11 mouse cellular contexts compared by ENCODE assay signal in the genomic region with DNA sequence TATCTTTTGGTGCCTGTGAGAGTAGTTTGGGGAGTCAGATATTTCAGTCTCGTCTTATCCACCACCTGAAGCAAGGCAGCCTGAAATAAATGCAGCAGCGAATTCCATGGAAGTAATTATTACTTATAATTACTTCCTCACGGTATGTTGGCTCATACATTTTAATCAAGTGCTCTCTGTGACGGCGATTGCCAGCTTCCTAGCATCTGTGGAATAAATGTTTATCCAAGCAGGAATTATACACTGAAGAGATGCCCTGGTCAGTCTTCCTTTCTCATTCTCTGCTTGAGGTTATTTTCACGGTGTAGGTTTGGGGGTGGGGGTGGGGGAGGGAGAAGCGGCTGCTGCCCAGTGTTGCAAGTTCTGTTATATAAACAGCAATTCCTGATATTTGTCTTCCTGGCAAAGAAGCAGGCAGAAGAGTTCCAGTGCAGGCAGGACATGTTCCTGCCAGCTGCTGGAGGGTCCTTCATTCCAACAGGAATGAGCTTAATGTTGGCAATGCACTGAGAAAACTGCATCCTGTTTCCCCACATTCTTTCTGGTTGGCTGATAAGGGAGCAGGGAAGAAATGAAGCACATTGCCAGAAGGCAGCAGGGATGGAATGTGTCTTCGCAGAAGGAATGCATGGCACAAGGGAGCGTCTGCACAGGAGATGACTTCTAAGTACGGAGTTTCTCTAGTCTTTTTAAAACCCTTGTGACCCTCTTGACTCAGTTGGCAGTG. TPM values are rescaled to one million over a fixed set of nuclear protein-coding genes. Genes with fewer than 3 reads are reported as not detected.
DNase-seq lines count a peak whose midpoint lies in the region; ATAC-seq lines count a peak whose summit lies in the region.
"Had no signal": no experiment of that assay in that cellular context is flagged by ENCODE, and none has a peak within 500 bp of the region (broad histone marks: within the 10 kb centered on the region; RNA-seq: fewer than 3 reads in every experiment).

No protein-coding gene starts in this region.

- H3K4me1 ChIP-seq in forebrain, embryonic 13.5 days = peaks cover 19% of the 10 kb centered on the region
- H3K4me1 ChIP-seq in forebrain, embryonic 11.5 days (replicated peaks; ENCODE audit: control insufficient read depth, insufficient read depth, low read length) = 0 out of 2 replicates have a peak, but pooled peaks cover 2% of the 10 kb centered on the region
- peaks cover 4% of the 10 kb centered on the region; the same call in 1 of the 2 replicates for H3K4me1 ChIP-seq in hindbrain, embryonic 11.5 days (replicated peaks; ENCODE audit: control insufficient read depth, insufficient read depth, low read length)
- peaks cover 31% of the 10 kb centered on the region for H3K4me1 ChIP-seq in midbrain, embryonic 15.5 days
- H3K4me1 ChIP-seq: megakaryocyte, embryonic 14.5 days had no signal

- 37% methylated on average over 10 of the region's 10 CpGs for WGBS in forebrain, embryonic 13.5 days
- 47% methylated on average over 10 of the region's 10 CpGs for WGBS in forebrain, embryonic 11.5 days
- WGBS in hindbrain, embryonic 11.5 days = 28% methylated on average over 10 of the region's 10 CpGs
- 14% methylated on average over 10 of the region's 10 CpGs for WGBS in midbrain, embryonic 15.5 days

- H3K27ac ChIP-seq in forebrain, embryonic 13.5 days = peak overlapping the region; percentile 55; the same call in 1 of the 2 replicates
- H3K27ac ChIP-seq in forebrain, embryonic 11.5 days (ENCODE audit: low read depth, low read length) = no peak overlapping the region
- H3K27ac ChIP-seq in hindbrain, embryonic 11.5 days (ENCODE audit: low read depth, low read length) = peak overlapping the region; percentile 63; the same call in 1 of the 2 replicates
- H3K27ac ChIP-seq in midbrain, embryonic 15.5 days = peak overlapping the region; percentile 78

- no peak for DNase-seq in forebrain, embryonic 11.5 days (ENCODE audit: low spot score)
- DNase-seq in cerebellum, postnatal 14 days = peak; percentile 12 to 37
- peak; percentile 7 for DNase-seq in hindbrain, embryonic 11.5 days (ENCODE audit: low spot score)
- DNase-seq in urinary bladder, adult 18-20 months (ENCODE audit: low spot score in 2 of 2) = no peak
- DNase-seq in ovary, postnatal 10 days (ENCODE audit: low spot score) = no peak
- DNase-seq in c-Kit-positive CD71-positive TER-119-positive erythroid progenitor cells, embryonic 14.5 days (ENCODE audit: low spot score) = no peak
- DNase-seq: adrenal gland, postnatal 36 days; B cell, adult 2 months had no signal

- no peak overlapping the region for H3K9ac ChIP-seq in forebrain, embryonic 13.5 days
- H3K9ac ChIP-seq in forebrain, embryonic 11.5 days (ENCODE audit: low read length) = no peak overlapping the region
- H3K9ac ChIP-seq in hindbrain, embryonic 11.5 days (ENCODE audit: low read depth, low read length) = no peak overlapping the region
- H3K9ac ChIP-seq in midbrain, embryonic 15.5 days = no peak overlapping the region; the same call in 1 of the 2 replicates

- H3K36me3 ChIP-seq in forebrain, embryonic 13.5 days (ENCODE audit: poor library complexity, severe bottlenecking) = no peaks in the 10 kb centered on the region
- H3K36me3 ChIP-seq in forebrain, embryonic 11.5 days (ENCODE audit: control insufficient read depth, insufficient read depth, low read length) = no peaks in the 10 kb centered on the region
- H3K36me3 ChIP-seq in hindbrain, embryonic 11.5 days (ENCODE audit: control insufficient read depth, insufficient read depth, low read length) = no peaks in the 10 kb centered on the region
- 0 out of 2 replicates have a peak, but pooled peaks cover 4% of the 10 kb centered on the region for H3K36me3 ChIP-seq in midbrain, embryonic 15.5 days (replicated peaks)

- peak; percentile 48; the same call in 1 of the 2 replicates for ATAC-seq in forebrain, embryonic 13.5 days
- ATAC-seq in forebrain, embryonic 11.5 days (replicated peaks; ENCODE audit: low FRiP score) = no peak
- peak; percentile 38; the same call in 1 of the 2 replicates for ATAC-seq in hindbrain, embryonic 11.5 days (ENCODE audit: low FRiP score)
- ATAC-seq in midbrain, embryonic 15.5 days (replicated peaks) = peak; percentile 55; the same call in 1 of the 2 replicates

- H3K9me3 ChIP-seq in forebrain, embryonic 13.5 days (replicated peaks) = no peaks in the 10 kb centered on the region
- no peaks in the 10 kb centered on the region for H3K9me3 ChIP-seq in forebrain, embryonic 11.5 days (ENCODE audit: control insufficient read depth, low read length)
- no peaks in the 10 kb centered on the region for H3K9me3 ChIP-seq in hindbrain, embryonic 11.5 days (ENCODE audit: control insufficient read depth, low read length)
- H3K9me3 ChIP-seq in midbrain, embryonic 15.5 days = no peaks in the 10 kb centered on the region

- peak overlapping the region; percentile 5; the same call in 1 of the 2 replicates for H3K4me2 ChIP-seq in forebrain, embryonic 13.5 days
- no peak overlapping the region for H3K4me2 ChIP-seq in forebrain, embryonic 11.5 days (ENCODE audit: low read depth, low read length, severe bottlenecking)
- H3K4me2 ChIP-seq in hindbrain, embryonic 11.5 days (replicated peaks; ENCODE audit: low read depth, low read length) = no peak overlapping the region; the same call in 1 of the 2 replicates
- H3K4me2 ChIP-seq in midbrain, embryonic 15.5 days = peak overlapping the region; percentile 14

- no peak overlapping the region for H3K4me3 ChIP-seq in forebrain, embryonic 13.5 days
- H3K4me3 ChIP-seq in forebrain, embryonic 11.5 days (ENCODE audit: low read depth, low read length) = no peak overlapping the region
- H3K4me3 ChIP-seq in hindbrain, embryonic 11.5 days (ENCODE audit: low read depth, low read length) = no peak overlapping the region
- H3K4me3 ChIP-seq in midbrain, embryonic 15.5 days = no peak overlapping the region
- H3K4me3 ChIP-seq: megakaryocyte, embryonic 14.5 days had no signal

- no peaks in the 10 kb centered on the region for H3K27me3 ChIP-seq in forebrain, embryonic 13.5 days
- no peaks in the 10 kb centered on the region for H3K27me3 ChIP-seq in forebrain, embryonic 11.5 days (ENCODE audit: control insufficient read depth, insufficient read depth, low read length)
- H3K27me3 ChIP-seq in hindbrain, embryonic 11.5 days (ENCODE audit: control insufficient read depth, insufficient read depth, low read length) = no peaks in the 10 kb centered on the region
- no peaks in the 10 kb centered on the region for H3K27me3 ChIP-seq in midbrain, embryonic 15.5 days (replicated peaks)
- H3K27me3 ChIP-seq: megakaryocyte, embryonic 14.5 days had no signal

RNA-seq across cellular contexts. Expression of gene Rab3c, which starts 43.4 kb away (rescaled TPM):
- polyA plus RNA-seq in forebrain, embryonic 13.5 days (2015; fragmentation: Nextera tagmentation; extraction: Ambion mirVana) = 87.2 and 89.1 TPM in 2 replicates
- polyA plus RNA-seq in forebrain, embryonic 11.5 days (2014; fragmentation: Nextera tagmentation; extraction: Ambion mirVana) = 15.5 and 17.4 TPM in 2 replicates
- polyA plus RNA-seq in hindbrain, embryonic 11.5 days (2014; fragmentation: Nextera tagmentation; extraction: Ambion mirVana) = 49.1 and 60.1 TPM in 2 replicates
- polyA plus RNA-seq in midbrain, embryonic 15.5 days (2015; fragmentation: Nextera tagmentation; extraction: Ambion mirVana) = 239 and 275 TPM in 2 replicates

Comparison
In these comparisons a context has a peak if more than half of its experiments do, and no peak if none do; other contexts are left out.
1. H3K4me2 ChIP-seq: peak in forebrain, embryonic 13.5 days (single experiment) and midbrain, embryonic 15.5 days (single experiment); none in forebrain, embryonic 11.5 days (single experiment) and hindbrain, embryonic 11.5 days (single experiment).
2. DNase-seq: peak in cerebellum, postnatal 14 days (2 of 2) and hindbrain, embryonic 11.5 days (single experiment); none in forebrain, embryonic 11.5 days (single experiment), urinary bladder, adult 18-20 months (0 of 2), ovary, postnatal 10 days (single experiment) and c-Kit-positive CD71-positive TER-119-positive erythroid progenitor cells, embryonic 14.5 days (single experiment).